Mouse (Mus musculus) embryonic facial prominence, embryonic 10.5 days (tissue): Measurements from ENCODE around the gene Sema4a. TPM values are rescaled to one million over a fixed set of nuclear protein-coding genes. Genes with fewer than 3 reads are reported as not detected.
"Not testable (repeated sequence)": the region's sequence is repeated elsewhere in the genome, so short reads cannot be mapped to it uniquely, and the experiment has no call there.

Experiments
- DNase-seq: peaks from one replicate; pipeline ENCODE4 v3.0.0-alpha.2; 2017; ENCODE audit warnings: low spot score
- H3K27ac ChIP-seq: fragments of 300-500 bp; sonication (generic); replicated peaks from 2 replicates; pipeline ENCODE4 v1.5.1; 2016; ENCODE audit warnings: mild to moderate bottlenecking
- H3K27me3 ChIP-seq: fragments of 300-500 bp; sonication (generic); replicated peaks from 2 replicates; pipeline ENCODE4 v1.6.1; 2016; ENCODE audit warnings: low read depth, mild to moderate bottlenecking; ENCODE audit not compliant: poor library complexity, severe bottlenecking
- H3K36me3 ChIP-seq: fragments of 300-500 bp; sonication (generic); replicated peaks from 2 replicates; pipeline ENCODE4 v1.6.1; 2016; ENCODE audit warnings: mild to moderate bottlenecking, moderate library complexity
- H3K4me1 ChIP-seq: fragments of 300-500 bp; sonication (generic); 2 replicates; pipeline ENCODE4 v1.6.1; 2016
- H3K4me3 ChIP-seq: fragments of 300-500 bp; sonication (generic); 2 replicates; pipeline ENCODE4 v1.5.1; 2016; ENCODE audit warnings: mild to moderate bottlenecking, moderate library complexity
- H3K9me3 ChIP-seq: fragments of 300-500 bp; sonication (generic); 2 replicates; pipeline ENCODE4 v1.6.1; 2016; ENCODE audit warnings: mild to moderate bottlenecking
- WGBS: fragments of 180-500 bp; shearing (Covaris S2); methylation state at CpG from one replicate; pipeline ENCODE4 v1.1.7; 2016; 5-methylcytosine and 5-hydroxymethylcytosine counted together
- polyA plus RNA-seq: library from polyadenylated mRNA; unstranded; fragments of >200 nt; fragmentation: Nextera tagmentation; extraction: Ambion mirVana; gene quantifications from 2 replicates; pipeline ENCODE4 v1.2.1, GENCODE M21; 2016

Sema4a gene
- polyA plus RNA-seq, 1 experiment from 2014 or later: 7.1 TPM

GRCm38 (mm10) chr3:88436395-88437201 lies 24.4 kb downstream of the Sema4a start:
- Histone ChIP-seq H3K36me3 (no peaks in the 10 kb centered on the region; the same call in 1 of the 2 replicates), H3K27ac (peak overlapping the region; percentile 74), H3K27me3 (peaks cover 34% of the 10 kb centered on the region), H3K4me3 (peak overlapping the region; percentile 53), H3K9me3 (no peaks in the 10 kb centered on the region), H3K4me1 (peaks cover 43% of the 10 kb centered on the region)
- peak; percentile 86 for DNase-seq
- 9% methylated on average over 29 of the region's 29 CpGs for WGBS

GRCm38 (mm10) chr3:88435515-88435914 lies 25.5 kb downstream of the Sema4a start:
- Histone ChIP-seq H3K4me3 (no peak overlapping the region), H3K27ac (no peak overlapping the region), H3K27me3 (peaks cover 23% of the 10 kb centered on the region), H3K36me3 (no peaks in the 10 kb centered on the region; the same call in 1 of the 2 replicates), H3K9me3 (no peaks in the 10 kb centered on the region), H3K4me1 (peaks cover 36% of the 10 kb centered on the region)
- WGBS: 59% methylated on average over 10 of the region's 10 CpGs
- DNase-seq: no peak

GRCm38 (mm10) chr3:88428639-88429038 lies 32.3 kb downstream of the Sema4a start:
- 73% methylated on average over 8 of the region's 8 CpGs for WGBS
- not testable (repeated sequence) for H3K4me3 ChIP-seq, H3K27ac ChIP-seq, DNase-seq, H3K36me3 ChIP-seq, H3K27me3 ChIP-seq, H3K9me3 ChIP-seq
- H3K4me1 ChIP-seq: peaks cover 12% of the 10 kb centered on the region

GRCm38 (mm10) chr3:88427342-88427905 lies 33.6 kb downstream of the Sema4a start:
- H3K9me3 ChIP-seq: no peaks in the 10 kb centered on the region
- H3K27ac ChIP-seq: no peak overlapping the region
- WGBS: 86% methylated on average over 4 of the region's 4 CpGs
- H3K4me1 ChIP-seq: peaks cover 19% of the 10 kb centered on the region
- H3K4me3 ChIP-seq: no peak overlapping the region
- no peak for DNase-seq
- no peaks in the 10 kb centered on the region for H3K36me3 ChIP-seq
- H3K27me3 ChIP-seq: no peaks in the 10 kb centered on the region

GRCm38 (mm10) chr3:88425708-88426420 lies 35.1 kb downstream of the Sema4a start:
- 84% methylated on average over 10 of the region's 10 CpGs for WGBS
- no peaks in the 10 kb centered on the region for H3K9me3 ChIP-seq
- no peak overlapping the region; the same call in 1 of the 2 replicates for H3K27ac ChIP-seq
- no peak for DNase-seq
- H3K36me3 ChIP-seq: peaks cover 9% of the 10 kb centered on the region
- H3K27me3 ChIP-seq: no peaks in the 10 kb centered on the region
- H3K4me3 ChIP-seq: peak overlapping the region; percentile 81; the same call in 1 of the 2 replicates
- H3K4me1 ChIP-seq: peaks cover 27% of the 10 kb centered on the region

- no peaks in the 10 kb centered on the region for H3K9me3 ChIP-seq
- H3K4me1 ChIP-seq: peaks cover 27% of the 10 kb centered on the region
- peaks cover 15% of the 10 kb centered on the region for H3K36me3 ChIP-seq
- H3K4me3 ChIP-seq: peak overlapping the region; percentile 81
- DNase-seq: no peak
- peak overlapping the region; percentile 81 for H3K27ac ChIP-seq
- 7% methylated on average over 2 of the region's 2 CpGs for WGBS
- H3K27me3 ChIP-seq: no peaks in the 10 kb centered on the region
Measured at GRCm38 (mm10) chr3:88425330-88425689, 35.7 kb downstream of the Sema4a start.

GRCm38 (mm10) chr3:88424605-88425329 lies 36.2 kb downstream of the Sema4a start, which contains the start of gene Slc25a44:
Gene Slc25a44 (minus strand): TSS chr3:88425139.
- Histone ChIP-seq H3K4me3 (peak within 1 kb of the TSS; percentile 81), H3K4me1 (peaks cover 27% of the 10 kb centered on the region), H3K36me3 (peaks cover 20% of the 10 kb centered on the region), H3K27me3 (no peaks in the 10 kb centered on the region), H3K27ac (peak within 1 kb of the TSS; percentile 81), H3K9me3 (no peaks in the 10 kb centered on the region)
- peak; percentile 91 for DNase-seq
- 1% methylated on average over 35 of the region's 35 CpGs for WGBS

GRCm38 (mm10) chr3:88422020-88422720 lies 38.8 kb downstream of the Sema4a start:
- no peaks in the 10 kb centered on the region for H3K27me3 ChIP-seq
- H3K4me3 ChIP-seq: 0 out of 2 replicates have a peak overlapping the region, but pooled peaks have one; percentile 21
- 42% methylated on average over 9 of the region's 9 CpGs for WGBS
- H3K9me3 ChIP-seq: no peaks in the 10 kb centered on the region
- H3K27ac ChIP-seq: no peak overlapping the region
- peaks cover 46% of the 10 kb centered on the region for H3K36me3 ChIP-seq
- no peak for DNase-seq
- peaks cover 31% of the 10 kb centered on the region for H3K4me1 ChIP-seq

- Histone ChIP-seq H3K4me1 (peaks cover 31% of the 10 kb centered on the region), H3K27ac (no peak overlapping the region), H3K36me3 (peaks cover 60% of the 10 kb centered on the region), H3K27me3 (no peaks in the 10 kb centered on the region), H3K4me3 (no peak overlapping the region), H3K9me3 (no peaks in the 10 kb centered on the region)
- 96% methylated on average over 19 of the region's 19 CpGs for WGBS
- DNase-seq: no peak
Measured at GRCm38 (mm10) chr3:88420771-88421170, 40.2 kb downstream of the Sema4a start.

GRCm38 (mm10) chr3:88418016-88418415 lies 43.0 kb downstream of the Sema4a start:
- no peaks in the 10 kb centered on the region for H3K9me3 ChIP-seq
- no peaks in the 10 kb centered on the region for H3K27me3 ChIP-seq
- H3K4me1 ChIP-seq: peaks cover 15% of the 10 kb centered on the region
- H3K36me3 ChIP-seq: peaks cover 86% of the 10 kb centered on the region
- 81% methylated on average over 6 of the region's 6 CpGs for WGBS
- no peak overlapping the region for H3K27ac ChIP-seq
- no peak overlapping the region for H3K4me3 ChIP-seq
- DNase-seq: no peak

- Histone ChIP-seq H3K27ac (no peak overlapping the region), H3K27me3 (no peaks in the 10 kb centered on the region), H3K4me1 (peaks cover 7% of the 10 kb centered on the region), H3K4me3 (no peak overlapping the region), H3K9me3 (no peaks in the 10 kb centered on the region), H3K36me3 (peaks cover 94% of the 10 kb centered on the region)
- no peak for DNase-seq
- WGBS: 88% methylated on average over 4 of the region's 4 CpGs
Measured at GRCm38 (mm10) chr3:88415668-88416067, 45.3 kb downstream of the Sema4a start.
